Mouse (Mus musculus) thymus, postnatal 14 days (tissue): ENCODE measurements around the gene Ubqln2.
A peak's percentile ranks its signal among the peaks of the same experiment; 100 is the strongest.

Source experiments
- DNase-seq: peaks from one replicate; pipeline ENCODE4 v3.0.0; 2021

Gene Ubqln2

GRCm38 (mm10) chrX:153497688-153498516, at the start of gene Ubqln2:
Gene Ubqln2 (plus strand): TSS chrX:153498227.
- peak; percentile 77 for DNase-seq

- no peak for DNase-seq
These were observed 46.1 kb upstream of the Ubqln2 start for GRCm38 (mm10) chrX:153451946-153452345.

GRCm38 (mm10) chrX:153476760-153477248, 21.2 kb upstream of the Ubqln2 start:
- no peak for DNase-seq

DNA sequence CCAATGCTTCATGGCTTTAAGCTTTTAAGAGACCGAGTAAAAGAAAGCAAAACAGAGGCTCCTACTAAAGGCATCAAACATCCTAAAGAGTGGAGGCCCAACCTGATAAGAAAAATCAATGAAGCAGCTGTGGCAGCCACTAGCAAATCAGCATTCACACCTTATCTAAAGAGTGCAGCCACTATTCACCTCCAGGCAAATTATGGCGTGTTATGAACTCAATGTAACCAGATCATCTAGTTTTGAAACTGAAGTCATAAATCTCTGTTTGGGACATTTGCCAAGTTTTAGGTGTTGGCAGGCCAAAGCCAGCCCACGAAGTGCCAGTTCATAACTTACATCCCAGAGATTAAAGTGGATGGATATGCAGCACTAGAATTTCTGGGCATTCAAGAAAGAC, 5.7 kb upstream of the Ubqln2 start:
- DNase-seq: no peak

GRCm38 (mm10) chrX:153498665-153499293, 752 bp downstream of the Ubqln2 start:
- DNase-seq: peak; percentile 29

DNA sequence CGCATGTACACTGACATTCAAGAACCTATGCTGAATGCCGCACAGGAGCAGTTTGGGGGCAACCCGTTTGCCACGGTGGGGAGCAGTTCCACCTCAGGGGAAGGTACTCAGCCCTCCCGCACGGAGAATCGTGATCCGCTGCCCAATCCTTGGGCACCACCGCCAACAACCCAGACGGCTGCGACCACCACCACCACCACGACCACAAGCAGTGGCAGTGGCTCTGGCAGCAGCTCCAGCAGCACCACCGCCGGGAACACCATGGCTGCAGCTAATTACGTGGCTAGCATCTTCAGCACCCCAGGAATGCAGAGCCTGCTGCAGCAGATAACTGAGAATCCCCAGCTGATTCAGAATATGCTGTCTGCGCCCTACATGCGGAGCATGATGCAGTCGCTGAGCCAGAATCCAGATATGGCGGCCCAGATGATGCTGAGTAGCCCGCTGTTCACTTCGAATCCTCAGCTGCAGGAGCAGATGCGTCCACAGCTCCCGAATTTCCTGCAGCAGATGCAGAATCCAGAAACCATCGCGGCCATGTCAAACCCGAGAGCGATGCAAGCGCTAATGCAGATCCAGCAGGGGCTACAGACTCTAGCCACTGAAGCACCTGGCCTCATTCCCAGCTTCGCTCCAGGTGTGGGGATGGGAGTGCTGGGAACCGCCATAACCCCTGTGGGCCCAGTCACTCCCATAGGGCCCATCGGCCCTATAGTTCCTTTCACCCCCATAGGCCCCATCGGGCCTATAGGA, 1.4 kb downstream of the Ubqln2 start:
- peak; percentile 4 for DNase-seq

DNA sequence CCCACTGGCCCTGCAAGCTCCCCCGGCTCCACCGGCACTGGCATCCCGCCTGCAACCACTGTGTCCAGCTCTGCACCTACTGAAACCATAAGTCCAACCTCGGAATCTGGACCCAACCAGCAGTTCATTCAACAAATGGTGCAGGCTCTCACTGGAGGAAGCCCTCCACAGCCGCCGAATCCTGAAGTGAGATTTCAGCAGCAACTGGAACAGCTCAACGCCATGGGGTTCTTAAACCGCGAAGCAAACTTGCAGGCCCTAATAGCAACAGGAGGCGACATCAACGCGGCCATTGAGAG, 2.0 kb downstream of the Ubqln2 start:
- DNase-seq: peak; percentile 3

DNA sequence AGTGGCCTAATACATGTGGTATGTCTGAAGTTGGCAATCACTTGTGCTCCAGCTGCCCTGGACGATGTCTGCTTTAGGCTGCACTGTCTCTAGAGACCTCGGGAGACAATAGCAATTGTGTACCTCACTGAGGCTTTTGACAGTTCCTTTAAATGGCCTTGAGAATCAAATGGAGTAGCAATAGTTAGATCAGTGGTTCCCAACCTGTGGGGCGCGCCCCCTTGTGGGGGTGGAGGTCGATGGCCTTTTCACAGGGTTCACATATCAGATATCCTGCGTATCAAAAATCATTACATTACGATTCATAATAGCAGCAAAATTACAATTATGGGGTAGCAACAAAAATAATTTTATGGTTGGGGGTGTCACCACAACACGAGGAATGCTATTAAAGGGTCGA, 7.9 kb downstream of the Ubqln2 start:
- DNase-seq: peak; percentile 66

GRCm38 (mm10) chrX:153515491-153515890, 17.5 kb downstream of the Ubqln2 start:
- DNase-seq: no peak

DNA sequence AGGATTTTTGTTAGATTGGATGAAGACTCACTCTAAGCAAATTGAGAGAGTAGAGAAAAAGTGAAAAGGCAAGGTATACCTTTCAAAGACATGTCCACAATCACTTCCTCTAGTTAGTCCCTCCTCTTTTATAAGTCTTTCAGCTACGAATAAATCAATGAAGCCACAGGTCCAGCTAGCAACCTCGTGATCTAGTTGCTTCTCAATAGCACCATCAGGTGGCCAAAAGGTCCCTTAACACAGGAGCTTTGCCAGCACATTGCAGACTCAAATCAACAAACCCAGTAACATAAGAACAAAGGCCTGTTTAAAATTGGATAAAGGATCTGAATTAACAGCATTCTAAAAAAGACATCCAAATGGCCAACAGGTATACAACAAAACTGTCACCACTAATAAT, 30.4 kb downstream of the Ubqln2 start:
- DNase-seq: no peak
